Mouse (Mus musculus): ENCODE data around the gene Trappc11.

Gene Trappc11

DNA sequence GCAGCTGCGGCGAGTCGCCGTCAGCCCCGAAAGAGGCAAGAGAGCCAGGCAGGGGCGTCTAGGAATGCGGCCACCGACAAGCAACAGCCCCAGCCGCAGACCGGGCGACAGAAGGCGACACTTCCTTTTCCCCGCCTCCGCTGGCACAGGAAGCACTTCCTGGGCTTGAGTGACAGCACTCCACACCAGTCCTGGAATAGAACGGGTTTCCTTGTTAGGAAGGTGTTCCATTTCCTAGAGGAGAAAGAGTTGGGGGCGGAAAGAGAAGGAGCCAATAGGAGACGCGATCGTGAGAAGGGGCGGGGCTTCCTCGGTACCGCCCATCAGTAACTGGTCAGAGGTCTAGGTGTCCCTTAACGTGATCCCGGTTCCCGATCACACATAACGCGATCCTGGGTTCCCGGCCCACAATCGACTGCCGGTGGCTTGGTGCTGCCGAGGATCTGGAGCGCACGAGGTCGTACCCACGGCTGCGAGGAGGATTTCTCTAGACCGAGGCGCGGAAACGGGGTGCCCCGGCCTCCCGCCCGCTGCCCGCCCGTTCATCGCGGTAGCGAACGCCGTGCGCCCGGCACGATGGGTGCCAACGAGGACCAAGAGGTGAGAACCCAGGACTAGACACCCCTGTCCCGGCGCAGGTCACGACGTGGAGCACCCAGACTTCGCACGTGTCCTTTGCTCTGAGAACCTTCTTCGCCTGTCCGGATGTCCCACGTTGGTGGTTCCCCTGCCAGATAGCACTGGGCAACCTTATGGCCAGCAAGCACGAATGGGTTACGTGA is at the start of gene Trappc11, which contains the start of gene Rwdd4a:
Gene Trappc11 (minus strand): TSS at position 127 of the 782 bp plus-strand sequence.
Gene Rwdd4a (plus strand): TSS at position 321 of the 782 bp plus-strand sequence.
- peak; percentile 97 for DNase-seq

DNA sequence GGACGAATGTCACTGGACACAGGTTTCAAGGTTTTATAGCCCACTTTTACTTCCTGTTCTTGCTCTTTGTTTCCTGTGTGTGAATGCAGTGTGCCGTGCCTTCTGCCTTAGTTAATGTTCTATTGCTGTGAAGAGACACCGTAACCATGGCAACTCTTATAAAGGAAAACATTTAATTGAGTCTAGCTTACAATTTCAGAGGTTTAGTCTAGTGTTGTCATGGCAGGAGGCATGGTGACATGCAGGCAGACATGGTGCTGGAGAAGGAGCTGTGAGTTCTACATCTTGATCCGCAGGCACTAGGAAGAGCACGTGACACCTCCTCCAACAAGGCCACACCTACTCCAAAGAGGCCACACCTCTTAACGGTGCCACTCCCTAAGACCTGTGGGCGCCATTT is 48.2 kb upstream of the Trappc11 start:
- no peak for DNase-seq

DNA sequence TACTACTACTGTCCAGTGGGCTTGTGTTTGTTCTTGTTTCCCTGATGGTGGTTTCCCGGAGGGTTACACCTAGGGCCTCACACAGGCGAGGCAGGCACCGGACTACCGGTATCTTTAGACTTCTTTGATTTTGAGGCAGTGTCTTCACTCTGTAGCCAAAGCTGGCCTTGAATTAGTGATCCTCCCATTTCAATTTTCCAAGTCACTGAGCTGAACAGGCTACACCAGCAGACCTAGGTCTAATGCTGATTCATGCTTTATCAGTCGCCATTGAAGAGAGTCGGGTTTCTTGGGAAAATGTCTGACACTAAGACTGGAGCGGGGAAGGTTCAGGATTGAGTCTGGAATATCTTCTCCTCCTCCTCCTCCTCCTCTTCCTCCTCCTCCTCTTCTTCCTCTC is 40.2 kb upstream of the Trappc11 start:
- DNase-seq: no peak

DNA sequence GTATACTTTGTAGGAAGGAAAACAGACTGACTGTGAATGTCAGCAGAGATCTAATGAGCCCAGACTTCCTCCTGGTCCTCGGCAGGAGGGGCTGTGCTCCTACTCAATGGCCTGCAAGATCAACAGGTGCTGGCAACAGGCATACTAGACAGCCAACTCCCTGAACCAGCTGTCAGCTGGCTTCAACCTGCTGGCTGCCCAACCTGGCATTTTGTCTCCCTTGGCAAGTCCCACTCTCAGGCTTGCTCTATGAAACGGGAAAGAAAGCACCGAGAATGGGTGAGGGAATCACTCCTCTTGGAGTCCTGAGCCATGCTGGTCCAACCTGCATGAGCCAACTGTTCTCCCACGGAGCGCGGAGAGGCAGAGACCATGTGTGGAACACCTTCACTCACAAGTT is 36.9 kb upstream of the Trappc11 start:
- peak; percentile 70 to 81 for DNase-seq

DNA sequence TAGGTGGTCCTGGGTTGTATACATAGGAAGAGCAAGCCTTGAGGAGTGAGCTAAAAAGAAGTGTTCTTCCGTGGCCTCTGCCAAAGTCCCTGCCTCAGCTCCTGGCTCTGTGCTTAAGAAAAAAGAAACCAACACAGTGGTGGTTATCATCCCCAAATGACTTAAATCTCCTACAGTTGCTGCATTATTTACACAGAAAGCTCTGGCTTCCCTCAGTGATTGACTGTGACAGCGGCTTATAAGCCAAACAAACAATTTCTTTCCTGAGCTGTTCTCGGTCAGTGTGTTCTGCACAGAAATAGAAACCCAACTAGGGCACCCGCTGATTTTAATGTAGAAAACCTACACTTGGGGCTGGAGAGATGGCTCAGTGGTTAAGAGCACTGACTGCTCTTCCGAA is 34.8 kb upstream of the Trappc11 start:
- DNase-seq: no peak

DNA sequence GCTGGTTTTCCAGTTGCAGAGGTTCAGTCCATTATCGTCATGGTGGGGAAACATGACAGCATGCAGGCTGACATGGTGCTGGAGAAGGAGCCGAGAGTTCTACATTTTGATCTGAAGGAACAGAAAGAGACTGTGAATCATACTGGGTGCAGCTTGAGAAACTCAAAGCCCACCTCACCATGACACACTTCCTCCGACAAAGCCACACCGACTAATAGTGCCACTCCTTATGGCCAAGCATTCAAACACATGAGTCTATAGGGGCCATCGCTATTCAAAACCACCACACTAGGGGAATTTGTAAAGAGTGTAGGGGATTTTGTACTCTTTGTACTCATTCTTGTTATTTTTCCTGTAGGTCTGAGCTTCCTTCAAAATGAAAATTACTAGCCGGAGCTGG is 33.3 kb upstream of the Trappc11 start:
- DNase-seq: no peak

DNA sequence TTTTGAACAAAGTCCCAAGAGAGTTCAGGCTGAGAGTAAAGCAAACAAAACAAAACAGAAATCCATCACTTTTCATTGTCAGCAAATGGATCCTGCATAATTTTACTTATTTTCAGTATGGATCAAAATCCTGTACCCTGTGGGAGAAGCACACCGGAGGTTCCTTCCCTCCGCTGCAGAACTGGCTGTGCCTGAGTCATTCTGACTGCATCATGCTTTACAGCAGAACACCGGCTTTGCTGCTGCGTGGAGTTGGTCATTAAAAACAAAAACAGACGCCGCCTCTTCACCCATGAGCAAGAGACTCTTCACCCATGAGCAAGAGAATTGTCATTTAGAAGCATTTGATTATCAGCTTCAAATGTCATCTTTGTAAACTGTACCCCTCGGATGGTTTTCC is 27.5 kb upstream of the Trappc11 start:
- DNase-seq: no peak

DNA sequence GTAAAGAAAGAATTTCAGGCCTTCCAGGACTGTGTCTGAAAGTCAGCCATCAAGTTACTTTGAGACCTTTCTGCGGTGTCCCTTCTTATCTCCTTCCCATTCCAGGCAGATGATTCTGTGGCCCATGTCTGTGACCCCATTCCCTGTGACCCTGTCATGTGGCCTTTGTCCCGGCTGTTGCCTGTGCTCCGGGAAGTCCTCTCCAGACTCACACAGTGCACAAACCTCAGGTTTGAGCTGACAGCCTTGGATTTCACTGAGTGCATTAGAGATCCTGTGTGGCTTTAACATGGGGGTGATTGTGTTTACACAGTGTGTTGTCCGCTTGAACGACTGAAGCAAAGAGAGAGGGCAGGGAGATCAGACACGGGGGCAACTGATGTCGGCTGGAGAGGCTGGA is 25.0 kb upstream of the Trappc11 start:
- DNase-seq: no peak

DNA sequence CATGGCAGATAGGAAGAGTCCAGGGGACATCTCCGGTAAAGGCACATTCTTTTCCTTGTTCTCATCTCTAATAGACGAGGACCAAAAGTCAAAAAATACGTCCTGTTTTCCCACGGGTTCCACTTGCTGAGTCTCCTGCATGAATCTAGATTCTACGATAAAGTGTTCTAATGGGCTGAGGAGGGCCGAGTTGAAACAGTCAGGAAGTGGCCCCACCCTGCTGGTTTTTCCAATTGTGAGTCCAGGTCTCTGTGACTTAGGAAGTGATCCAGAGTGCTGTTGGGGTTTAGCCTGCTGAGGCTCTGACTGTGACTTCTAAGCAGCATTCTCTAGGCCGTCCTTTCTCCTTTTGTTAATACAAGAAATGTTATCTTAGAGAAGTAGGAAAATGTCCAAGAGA is 23.2 kb upstream of the Trappc11 start:
- DNase-seq: no peak

DNA sequence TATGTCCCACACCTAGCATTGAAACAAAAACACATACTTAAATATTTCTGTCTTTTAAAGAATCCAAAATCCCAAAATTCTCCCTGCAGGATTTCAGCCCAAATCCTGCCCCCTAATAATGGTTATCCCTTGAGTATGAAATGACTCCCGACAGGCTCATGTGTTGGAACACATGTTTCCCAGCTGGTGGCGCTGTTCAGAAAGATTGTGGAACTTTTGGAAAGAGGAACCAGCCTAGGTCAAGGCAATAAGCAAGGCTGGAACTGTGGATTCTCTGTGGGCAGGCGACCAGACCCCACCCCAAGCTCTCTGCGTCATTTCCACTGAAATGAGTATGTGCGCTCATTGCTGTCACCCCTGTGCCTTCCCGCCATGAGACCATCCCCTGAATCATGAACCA is 20.3 kb upstream of the Trappc11 start:
- peak in 1 of 2 experiments; percentile 15 for DNase-seq

DNA sequence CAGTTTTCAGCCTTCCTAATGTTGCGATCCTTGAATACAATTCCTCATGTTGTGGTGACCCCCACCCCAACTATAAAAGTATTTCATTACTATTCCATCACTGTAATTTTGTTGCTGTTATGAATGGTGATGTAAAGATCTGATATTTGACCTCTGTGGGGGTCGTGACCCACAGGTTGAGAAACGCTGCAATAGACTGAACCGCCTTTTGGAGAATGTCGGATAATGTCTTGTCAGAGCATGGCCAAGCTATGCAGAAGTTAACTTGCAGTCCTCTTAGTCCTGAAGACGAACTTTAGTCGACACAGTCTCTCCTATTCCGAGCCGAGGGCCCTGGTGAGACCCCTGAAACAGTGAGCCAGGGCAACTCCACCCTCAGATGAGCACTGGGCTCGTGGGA is 13.8 kb upstream of the Trappc11 start:
- DNase-seq: no peak

DNA sequence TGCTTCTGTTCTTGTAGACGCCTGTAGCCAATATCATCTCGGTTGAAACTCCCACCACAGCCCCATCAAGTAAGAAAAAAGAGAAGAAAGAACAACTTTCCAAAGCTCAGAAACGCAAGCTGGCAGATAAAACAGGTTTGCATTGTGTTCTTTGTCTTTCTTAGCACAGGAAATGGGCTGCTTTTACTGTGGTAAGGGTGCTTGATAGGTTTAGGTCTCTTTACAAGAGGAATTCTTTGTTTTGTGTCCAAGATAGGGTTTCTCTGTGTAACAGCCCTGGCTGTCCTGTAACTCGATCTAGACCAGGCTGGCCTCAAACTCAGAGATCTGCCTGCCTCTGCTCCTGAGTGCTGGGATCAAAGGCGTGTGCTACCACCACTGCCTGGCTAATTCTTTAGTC is 10.8 kb upstream of the Trappc11 start:
- no peak for DNase-seq

DNA sequence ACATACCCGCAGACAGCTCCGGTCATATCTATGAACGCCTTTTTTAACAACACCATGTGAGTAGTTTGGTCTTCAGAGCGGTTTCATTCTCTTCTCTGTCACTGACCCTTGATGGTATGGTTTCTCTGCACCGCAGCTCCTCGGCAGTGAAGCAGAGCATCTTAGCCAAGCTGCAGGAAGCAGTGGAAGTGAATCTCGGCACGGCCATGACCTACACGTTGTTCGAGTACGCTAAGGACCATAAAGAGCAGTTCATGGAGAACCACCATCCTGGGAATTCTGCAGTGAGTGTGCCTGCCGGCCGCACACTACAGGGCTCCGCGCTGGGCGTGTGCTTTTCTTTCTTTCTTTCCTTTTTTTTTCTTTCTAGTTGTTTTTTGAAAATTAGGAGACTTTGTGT is 9.5 kb upstream of the Trappc11 start:
- DNase-seq: no peak

DNA sequence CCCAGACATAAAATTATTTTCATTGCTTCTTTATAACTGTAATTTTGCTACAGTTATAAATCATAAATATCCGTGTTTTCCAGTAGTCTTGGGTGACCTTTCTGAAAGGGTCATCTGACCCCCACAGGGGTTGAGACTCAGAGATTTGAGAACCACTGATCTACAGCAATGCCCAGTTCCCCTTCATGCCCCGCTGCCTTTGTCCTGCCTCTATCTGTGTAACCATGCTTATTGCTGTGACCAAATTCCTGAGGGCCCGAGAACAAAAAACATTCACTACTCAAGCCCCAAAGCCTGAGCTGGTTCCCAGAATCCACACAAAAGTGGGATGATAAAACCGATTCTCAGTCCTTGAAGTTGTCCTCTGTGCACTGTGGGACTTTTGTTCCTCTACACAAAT is 5.1 kb upstream of the Trappc11 start:
- no peak for DNase-seq

DNA sequence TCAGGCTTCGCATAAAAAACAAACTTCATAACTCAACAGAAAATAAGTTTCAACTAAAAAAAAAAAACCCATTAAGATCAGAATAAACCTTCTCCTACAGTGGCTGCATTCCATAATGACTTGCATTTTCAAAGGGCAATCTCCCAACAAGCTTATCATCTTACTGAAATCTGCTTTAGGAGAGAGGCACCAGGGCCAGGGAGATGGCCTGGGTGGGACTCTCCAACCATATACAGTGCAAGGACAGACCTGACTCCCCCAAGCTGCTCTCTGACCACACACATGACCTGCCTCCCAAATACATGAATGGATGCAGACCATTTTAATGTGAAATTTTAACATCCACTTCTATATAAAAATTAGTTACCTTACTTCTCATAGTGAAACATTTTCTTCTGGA is 5.2 kb downstream of the Trappc11 start:
- no peak for DNase-seq

DNA sequence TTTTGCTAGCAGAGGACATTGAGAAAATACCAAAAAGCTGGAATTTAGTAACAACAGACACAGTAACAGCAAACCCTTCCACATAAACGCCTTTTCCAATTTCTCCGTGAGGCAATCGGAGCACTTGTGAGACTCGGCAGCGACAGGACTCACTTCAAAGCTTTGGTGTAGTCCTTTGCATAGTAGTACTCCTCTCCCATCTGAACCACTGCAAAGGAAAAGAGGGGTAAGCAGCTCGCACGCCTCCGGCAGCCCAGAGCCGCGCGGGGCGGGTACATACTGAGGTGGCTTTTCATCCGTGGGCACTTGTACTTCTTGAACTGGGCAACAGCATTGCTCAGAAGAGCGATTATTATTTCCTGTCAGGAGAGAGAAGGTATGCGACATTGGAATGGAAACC is 19.7 kb downstream of the Trappc11 start:
- DNase-seq: no peak

DNA sequence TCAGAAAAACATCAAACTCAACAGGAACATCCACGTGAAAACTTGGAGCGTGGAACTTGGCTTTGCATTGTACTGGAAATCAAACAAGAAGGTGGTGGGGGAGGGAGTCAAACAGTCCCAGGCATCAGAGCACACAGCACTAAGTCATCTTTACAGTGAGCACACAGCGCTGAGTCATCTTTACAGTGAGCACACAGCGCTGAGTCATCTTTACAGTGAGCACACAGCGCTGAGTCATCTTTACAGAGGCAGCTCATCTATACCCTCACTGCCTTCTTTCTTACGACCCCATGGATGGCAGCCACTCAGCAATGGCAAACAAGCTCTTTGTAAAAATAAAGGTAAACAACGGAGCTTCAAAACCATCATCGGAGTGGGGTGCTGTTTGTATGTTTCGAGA is 22.3 kb downstream of the Trappc11 start:
- DNase-seq: no peak

DNA sequence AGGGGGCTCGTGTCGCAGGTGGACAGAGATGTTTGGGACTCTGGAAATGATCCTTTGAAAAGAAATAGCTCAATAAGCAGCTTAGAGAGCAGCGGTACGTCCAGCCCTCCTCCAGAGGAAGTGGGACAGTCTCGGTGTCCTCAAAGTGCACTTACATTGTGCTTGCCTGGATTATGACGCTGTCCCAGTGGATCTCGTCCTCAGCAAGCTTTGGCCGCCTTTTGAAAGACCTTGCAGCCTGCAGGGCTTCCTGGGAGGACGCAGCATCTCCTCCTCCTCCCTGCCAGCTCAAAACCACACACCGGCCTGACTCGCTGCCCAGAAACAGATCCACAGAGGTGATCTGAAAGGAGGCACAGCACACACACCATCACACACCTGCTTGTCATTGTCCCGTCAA is 27.8 kb downstream of the Trappc11 start:
- DNase-seq: no peak

DNA sequence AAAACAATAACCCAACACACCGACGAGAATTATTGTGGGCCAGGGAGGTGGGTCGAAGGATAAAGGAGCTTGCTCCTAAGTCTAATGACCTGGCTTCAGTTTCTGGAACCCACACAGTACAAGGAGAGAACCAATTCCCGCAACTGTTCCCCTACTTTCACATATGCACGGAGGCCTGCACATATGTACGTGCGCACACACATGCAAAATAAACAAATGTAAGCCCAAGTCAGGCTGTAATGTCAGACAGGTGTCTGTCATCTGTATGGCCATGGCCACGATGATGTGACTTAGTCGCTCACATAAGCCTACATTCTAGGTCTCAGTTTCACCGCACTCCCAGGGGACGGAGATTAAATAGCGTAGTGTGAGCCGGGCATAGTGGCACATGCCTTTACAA is 30.7 kb downstream of the Trappc11 start:
- DNase-seq: no peak

DNA sequence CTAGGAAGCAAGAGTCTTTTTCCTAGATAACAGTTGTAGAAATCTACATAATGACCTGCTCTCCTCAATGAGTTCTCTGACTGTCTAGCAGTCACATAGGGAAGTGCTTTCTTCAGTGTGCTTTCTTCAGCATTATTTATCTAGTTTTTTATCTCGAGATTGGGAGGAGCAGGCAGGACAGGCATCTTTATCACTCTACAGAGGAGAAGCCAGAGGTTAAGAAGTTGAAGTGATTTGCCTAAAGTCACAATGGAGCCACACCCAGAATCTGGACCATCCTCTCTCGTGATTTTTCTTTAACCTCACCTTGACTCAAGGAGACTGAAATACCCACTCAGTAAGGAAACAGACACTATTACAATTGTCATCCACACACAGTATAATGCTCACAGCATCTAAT is 31.3 kb downstream of the Trappc11 start:
- no peak for DNase-seq

DNA sequence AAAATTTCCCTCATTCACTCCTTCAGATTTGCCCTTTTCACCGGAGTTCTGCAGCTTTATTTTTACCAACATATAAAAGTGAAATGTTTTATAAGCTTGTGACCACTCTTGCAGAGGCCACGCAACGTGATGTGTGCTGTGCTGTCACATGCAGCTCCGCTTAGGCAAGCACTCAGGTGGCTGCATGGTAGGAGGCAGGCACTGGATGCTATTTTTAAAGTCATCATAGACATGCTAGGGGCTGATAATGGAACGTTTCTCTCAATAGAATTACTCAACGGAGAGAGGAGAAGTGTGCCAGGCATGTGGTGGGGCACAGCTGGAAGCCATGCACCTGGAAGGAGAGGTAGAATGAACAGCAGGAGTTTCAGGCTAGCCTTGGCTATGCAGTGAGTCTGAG is 37.8 kb downstream of the Trappc11 start:
- DNase-seq: no peak

DNA sequence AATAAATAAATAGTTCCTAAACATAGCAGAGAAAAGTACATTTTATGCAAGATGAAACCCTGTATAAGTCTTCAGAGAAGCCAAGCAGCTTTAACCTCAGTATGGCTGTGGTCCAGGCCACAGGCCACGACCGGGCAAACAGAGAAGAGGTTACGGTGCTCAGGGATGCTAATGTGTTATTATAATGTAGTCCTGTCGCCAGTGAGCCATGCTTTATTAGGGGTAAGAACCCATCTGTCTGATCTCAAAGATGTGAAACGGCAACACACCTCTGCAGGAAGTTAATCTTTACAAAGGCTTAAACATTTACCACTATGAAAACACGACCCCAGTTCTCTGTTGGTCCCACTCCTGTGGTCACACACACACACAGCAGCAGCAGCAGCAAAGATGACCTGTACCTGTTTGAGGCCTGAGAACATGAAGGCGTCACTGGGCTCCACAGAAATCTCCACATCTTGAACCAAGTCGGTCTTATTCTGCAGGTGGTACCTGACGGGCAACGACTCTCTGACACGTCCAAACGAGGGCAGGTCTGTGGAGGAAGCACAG is 38.6 kb downstream of the Trappc11 start:
- DNase-seq: no peak

DNA sequence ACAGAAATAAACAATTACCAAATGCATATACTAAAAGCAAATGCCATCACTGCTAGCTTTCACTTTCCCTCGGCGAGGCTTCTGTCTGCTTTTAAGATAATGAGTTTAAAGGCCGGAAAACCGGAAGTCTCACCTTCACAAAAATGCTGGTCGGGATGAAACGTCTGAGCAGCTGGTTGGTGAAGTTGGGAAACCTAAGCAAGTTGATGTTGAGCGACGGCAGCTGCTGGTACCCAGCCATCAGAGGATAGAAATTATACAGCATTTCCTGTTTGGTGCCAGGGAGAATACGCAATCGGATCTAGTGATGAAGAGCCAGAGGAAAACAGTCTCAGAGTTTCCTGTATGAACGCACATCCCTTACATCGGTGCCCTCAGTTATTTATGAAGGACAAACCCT is 40.2 kb downstream of the Trappc11 start:
- no peak for DNase-seq

DNA sequence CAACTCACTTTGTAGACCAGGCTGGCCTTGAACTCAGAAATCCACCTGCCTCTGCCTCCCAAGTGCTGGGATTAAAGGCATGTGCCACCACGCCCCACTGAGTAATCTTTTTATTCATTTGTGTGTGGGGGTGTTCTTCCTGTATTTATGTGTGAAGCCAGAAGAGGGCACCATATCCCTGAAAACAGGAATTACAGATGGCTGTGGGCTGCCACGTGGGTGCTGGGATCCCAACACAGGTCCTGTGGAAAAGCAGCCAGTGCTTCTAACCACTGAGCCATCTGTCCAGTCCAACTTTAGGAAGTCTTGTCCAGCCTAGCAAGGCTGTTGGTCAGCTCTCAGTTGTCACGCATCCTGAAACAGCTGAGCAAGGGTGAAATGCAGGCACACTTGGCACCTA is 46.0 kb downstream of the Trappc11 start:
- DNase-seq: no peak
